Mouse (Mus musculus): ENCODE data around the gene Lsm14b.

DNA sequence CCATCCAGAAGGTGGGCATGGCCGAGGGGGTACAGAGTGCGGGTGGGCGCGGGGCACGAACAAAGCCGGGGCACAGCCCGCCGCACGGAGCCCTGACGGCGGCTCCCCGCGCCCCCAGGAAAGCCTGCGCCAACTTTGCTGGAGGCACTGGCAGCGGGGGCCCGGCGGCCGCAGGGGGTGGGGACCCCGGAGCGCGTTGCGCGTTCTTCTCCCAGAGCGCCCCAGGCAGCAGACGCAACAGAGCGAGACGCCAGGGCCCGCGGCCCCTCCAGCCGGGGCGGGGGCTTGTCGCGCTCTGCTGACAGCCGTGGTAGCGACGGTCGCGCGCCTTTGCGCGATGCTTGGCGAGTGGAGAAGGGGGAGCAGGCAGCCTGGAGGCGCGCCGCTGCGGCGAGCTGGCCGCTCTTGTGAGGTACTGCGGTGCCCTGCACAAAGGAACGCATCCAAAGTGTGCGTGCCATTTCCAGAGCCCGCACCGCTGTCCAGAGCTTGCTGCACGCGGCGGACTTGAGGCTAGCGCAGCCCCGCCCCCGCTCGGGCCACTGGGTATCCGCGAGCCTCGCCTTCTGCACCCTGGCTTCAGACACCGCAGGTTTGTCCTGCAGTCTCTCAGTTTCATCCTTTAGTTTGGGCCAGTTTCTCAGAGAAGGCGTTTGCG is 18.2 kb downstream of the Lsm14b start:
- TF ChIP-seq CTCF (IDR thresholded peaks at IDR 0.05; ENCODE audit: low read depth) = no peak
- TF ChIP-seq EP300 (optimal IDR thresholded peaks at IDR 0.05) = no peak
